Mouse (Mus musculus) heart, adult 2 months (tissue): Measurements from ENCODE around the gene Vmn1r19. TPM values are rescaled to one million over a fixed set of nuclear protein-coding genes. Genes with fewer than 3 reads are reported as not detected.

Source experiments
- DNase-seq, 2 experiments: peaks; one replicate each; pipeline ENCODE4 v3.0.0; 2021
- H3K27ac ChIP-seq: fragments of 200-600 bp; 2 replicates; pipeline ENCODE4 v1.8.1; 2022
- H3K27me3 ChIP-seq: fragments of 200-500 bp; 2 replicates; pipeline ENCODE4 v1.6.1; 2012; ENCODE audit warnings: mild to moderate bottlenecking, low read length, inconsistent platforms, mixed read lengths; ENCODE audit not compliant: control insufficient read depth, insufficient read depth
- H3K36me3 ChIP-seq: fragments of 200-500 bp; 2 replicates; pipeline ENCODE4 v1.6.1; 2012; ENCODE audit warnings: low read length, inconsistent platforms; ENCODE audit not compliant: control insufficient read depth, insufficient read depth
- H3K4me1 ChIP-seq: fragments of 200-500 bp; 2 replicates; pipeline ENCODE4 v1.6.1; 2011; ENCODE audit warnings: low read length; ENCODE audit not compliant: control insufficient read depth, insufficient read depth
- H3K4me3 ChIP-seq: fragments of 200-600 bp; 2 replicates; pipeline ENCODE4 v1.8.1; 2022
- H3K79me2 ChIP-seq: fragments of 200-500 bp; replicated peaks from 2 replicates; pipeline ENCODE4 v1.6.1; 2012; ENCODE audit warnings: mild to moderate bottlenecking, inconsistent platforms, low read length, moderate library complexity, mixed read lengths; ENCODE audit not compliant: control insufficient read depth, insufficient read depth
- H3K9ac ChIP-seq: fragments of 200-500 bp; 2 replicates; pipeline ENCODE4 v1.6.1; 2012; ENCODE audit warnings: low read depth, mild to moderate bottlenecking, control low read depth, inconsistent platforms, low read length, mixed read lengths
- CTCF ChIP-seq: fragments of 200-600 bp; IDR thresholded peaks from 2 replicates; pipeline ENCODE4 v1.8.1; 2022; ENCODE audit warnings: antibody characterized with exemption, mild to moderate bottlenecking, moderate library complexity
- EP300 ChIP-seq: fragments of 200-500 bp; IDR thresholded peaks from 2 replicates; pipeline ENCODE4 v1.6.1; 2011; ENCODE audit warnings: low read depth, low read length, control low read depth; ENCODE audit not compliant: insufficient read depth
- POLR2A ChIP-seq: fragments of 200-500 bp; IDR thresholded peaks from 2 replicates; pipeline ENCODE4 v1.6.1; 2011; ENCODE audit warnings: mild to moderate bottlenecking, low read depth, low read length, control low read depth; ENCODE audit not compliant: insufficient read depth
- WGBS: fragments of 180-500 bp; shearing (Covaris S2); methylation state at CpG from one replicate; pipeline ENCODE4 v1.1.7; 2018; 5-methylcytosine and 5-hydroxymethylcytosine counted together
- intact Hi-C: fragments of 180-260 bp; cut with DNase I; formaldehyde crosslinking; loops from one replicate; pipeline ENCODE4 v1.15.1; 2025
- polyA plus RNA-seq: library from polyadenylated mRNA; depleted of rRNA; stranded (reverse); fragments of >200 nt; gene quantifications from 2 replicates; pipeline ENCODE4 v1.2.3, GENCODE M21; 2012; rRNA removed
- total RNA-seq, 2 experiments: library from RNA; stranded (reverse); gene quantifications; 2 replicates each; pipeline ENCODE4 v1.2.3; 2021

The Vmn1r19 gene
- total and polyA plus RNA-seq, 3 experiments: not detected

- Histone ChIP-seq H3K4me3 (no peak overlapping the region), H3K9ac (no peak overlapping the region), H3K36me3 (no peaks in the 10 kb centered on the region), H3K27ac (no peak overlapping the region), H3K27me3 (no peaks in the 10 kb centered on the region), H3K79me2 (no peaks in the 10 kb centered on the region), H3K4me1 (no peaks in the 10 kb centered on the region)
- no peak for DNase-seq
- TF ChIP-seq POLR2A: no peak
- no peak for TF ChIP-seq EP300
- TF ChIP-seq CTCF: peak; percentile 73
- 63% methylated on average over 1 of the region's 1 CpGs for WGBS
- intact Hi-C loops: loop anchor here (1.0 to 10.0 kb wide), 2 partner anchors 139 to 434 kb away; no protein-coding TSS in a partner anchor
Measured at GRCm38 (mm10) chr6:57431196-57431595, 27.6 kb downstream of the Vmn1r19 start.

Other genes with a start within 250 kb of the Vmn1r19 start
- gene Vmn1r12, start 246.9 kb upstream of the Vmn1r19 start, total RNA-seq: not detected
- gene Vmn1r12, start 246.9 kb upstream of the Vmn1r19 start, polyA plus RNA-seq: not detected in 2 replicates
- not detected for gene Vmn1r13, start 200.5 kb upstream of the Vmn1r19 start, total RNA-seq
- not detected in 2 replicates for gene Vmn1r13, start 200.5 kb upstream of the Vmn1r19 start, polyA plus RNA-seq
- not detected for gene Vmn1r14, start 172.1 kb upstream of the Vmn1r19 start, total RNA-seq
- not detected in 2 replicates for gene Vmn1r14, start 172.1 kb upstream of the Vmn1r19 start, polyA plus RNA-seq
- not detected for gene Vmn1r15, start 145.8 kb upstream of the Vmn1r19 start, total RNA-seq
- not detected in 2 replicates for gene Vmn1r15, start 145.8 kb upstream of the Vmn1r19 start, polyA plus RNA-seq
- gene Vmn1r16, start 74.3 kb upstream of the Vmn1r19 start, total RNA-seq: not detected
- gene Vmn1r16, start 74.3 kb upstream of the Vmn1r19 start, polyA plus RNA-seq: not detected in 2 replicates
- not detected for gene Vmn1r17, start 40.1 kb upstream of the Vmn1r19 start, total RNA-seq
- not detected in 2 replicates for gene Vmn1r17, start 40.1 kb upstream of the Vmn1r19 start, polyA plus RNA-seq
- gene Vmn1r18, start 8.0 kb upstream of the Vmn1r19 start, total RNA-seq: not detected
- gene Vmn1r18, start 8.0 kb upstream of the Vmn1r19 start, polyA plus RNA-seq: not detected in 2 replicates
- gene Vmn1r20, start 25.1 kb downstream of the Vmn1r19 start, total RNA-seq: not detected
- gene Vmn1r20, start 25.1 kb downstream of the Vmn1r19 start, polyA plus RNA-seq: not detected in 2 replicates
- gene Ppm1k, start 131.7 kb downstream of the Vmn1r19 start, total RNA-seq: 100 to 1,000 TPM in 1 of 2 experiments, 10 to 100 TPM in 1; 70.9 to 103 TPM
- gene Ppm1k, start 131.7 kb downstream of the Vmn1r19 start, polyA plus RNA-seq: 18.0 and 36.9 TPM in 2 replicates
- 1 to 10 TPM; 3.4 to 3.8 TPM for gene Herc6, start 177.2 kb downstream of the Vmn1r19 start, total RNA-seq
- gene Herc6, start 177.2 kb downstream of the Vmn1r19 start, polyA plus RNA-seq: 2.6 and 3.7 TPM in 2 replicates